Mouse (Mus musculus) embryonic fibroblast, embryonic 13.5 days (primary cell): Measurements from ENCODE around the gene Eln. TPM values are rescaled to one million over a fixed set of nuclear protein-coding genes. Genes with fewer than 3 reads are reported as not detected.
A peak's percentile ranks its signal among the peaks of the same experiment; 100 is the strongest.

Experiments
- H3K27ac ChIP-seq: 2 replicates; pipeline ENCODE4 v1.5.1; 2012; ENCODE audit warnings: low read length, control low read depth, inconsistent platforms; ENCODE audit not compliant: insufficient read depth
- H3K4me1 ChIP-seq: 2 replicates; pipeline ENCODE4 v1.6.1; 2011; ENCODE audit warnings: low read length; ENCODE audit not compliant: control insufficient read depth, insufficient read depth
- H3K4me3 ChIP-seq: 2 replicates; pipeline ENCODE4 v1.5.1; 2011; ENCODE audit warnings: mild to moderate bottlenecking, control low read depth, low read length; ENCODE audit not compliant: insufficient read depth
- CTCF ChIP-seq: IDR thresholded peaks from 2 replicates; pipeline ENCODE4 v1.5.1; 2011; ENCODE audit warnings: mild to moderate bottlenecking, control low read depth, low read length, moderate library complexity, borderline replicate concordance; ENCODE audit not compliant: insufficient read depth
- POLR2A ChIP-seq: IDR thresholded peaks from 2 replicates; pipeline ENCODE4 v1.6.1; 2011; ENCODE audit warnings: low read depth, mild to moderate bottlenecking, control low read depth, low read length, moderate library complexity
- polyA plus RNA-seq: library from polyadenylated mRNA; stranded (reverse); fragments of >200 nt; gene quantifications from 2 replicates; pipeline ENCODE4 v1.2.4, GENCODE M21; 2011; ENCODE audit warnings: low read depth; ENCODE audit not compliant: missing spikeins, insufficient read length

Gene Eln
- polyA plus RNA-seq, 1 experiment = 265 TPM

GRCm38 (mm10) chr5:134678031-134678430, 69.1 kb downstream of the Eln start:
- peaks cover 16% of the 10 kb centered on the region; the same call in 1 of the 2 replicates for H3K4me1 ChIP-seq
- no peak overlapping the region for H3K4me3 ChIP-seq
- TF ChIP-seq CTCF (no peak), POLR2A (no peak)

GRCm38 (mm10) chr5:134677491-134677890, 69.6 kb downstream of the Eln start:
- TF ChIP-seq CTCF (no peak), POLR2A (no peak)
- no peak overlapping the region for H3K4me3 ChIP-seq
- peaks cover 16% of the 10 kb centered on the region; the same call in 1 of the 2 replicates for H3K4me1 ChIP-seq
- H3K27ac ChIP-seq = no peak overlapping the region

More at GRCm38 (mm10) chr5:134678031-134678430, 69.1 kb downstream of the Eln start:
- H3K27ac ChIP-seq = no peak overlapping the region

- Histone ChIP-seq H3K4me1 (peaks cover 16% of the 10 kb centered on the region; the same call in 1 of the 2 replicates), H3K4me3 (no peak overlapping the region), H3K27ac (0 out of 2 replicates have a peak overlapping the region, but pooled peaks have one; percentile 18)
- TF ChIP-seq POLR2A (0 out of 2 replicates have a peak, but pooled peaks have one; percentile 5), CTCF (no peak)
These were observed 71.0 kb downstream of the Eln start for GRCm38 (mm10) chr5:134675956-134676759.

GRCm38 (mm10) chr5:134674977-134675376, 72.1 kb downstream of the Eln start:
- Histone ChIP-seq H3K27ac (no peak overlapping the region), H3K4me3 (no peak overlapping the region), H3K4me1 (peaks cover 8% of the 10 kb centered on the region; the same call in 1 of the 2 replicates)
- no peak for TF ChIP-seq POLR2A
- TF ChIP-seq CTCF = no peak

GRCm38 (mm10) chr5:134672611-134673010, 74.5 kb downstream of the Eln start:
- TF ChIP-seq POLR2A = no peak
- no peak for TF ChIP-seq CTCF
- Histone ChIP-seq H3K4me1 (peaks cover 7% of the 10 kb centered on the region; the same call in 1 of the 2 replicates), H3K4me3 (no peak overlapping the region), H3K27ac (no peak overlapping the region)

- peaks cover 7% of the 10 kb centered on the region; the same call in 1 of the 2 replicates for H3K4me1 ChIP-seq
These were observed 75.0 kb downstream of the Eln start for GRCm38 (mm10) chr5:134672198-134672516.

GRCm38 (mm10) chr5:134671335-134672197, 75.6 kb downstream of the Eln start:
- no peak overlapping the region for H3K4me3 ChIP-seq
- TF ChIP-seq CTCF (no peak), POLR2A (no peak)
- peaks cover 3% of the 10 kb centered on the region; the same call in 1 of the 2 replicates for H3K4me1 ChIP-seq
- no peak overlapping the region for H3K27ac ChIP-seq

More at GRCm38 (mm10) chr5:134672198-134672516, 75.0 kb downstream of the Eln start:
- TF ChIP-seq CTCF = no peak
- no peak for TF ChIP-seq POLR2A
- Histone ChIP-seq H3K4me3 (no peak overlapping the region), H3K27ac (no peak overlapping the region)

GRCm38 (mm10) chr5:134669001-134669708, 78.0 kb downstream of the Eln start:
- no peak overlapping the region for H3K4me3 ChIP-seq
- H3K4me1 ChIP-seq = no peaks in the 10 kb centered on the region
- no peak for TF ChIP-seq POLR2A
- no peak for TF ChIP-seq CTCF
- no peak overlapping the region for H3K27ac ChIP-seq

- Histone ChIP-seq H3K4me3 (no peak overlapping the region), H3K27ac (no peak overlapping the region), H3K4me1 (no peaks in the 10 kb centered on the region)
- TF ChIP-seq CTCF (peak; percentile 53; the same call in 1 of the 2 replicates), POLR2A (no peak)
These were observed 78.6 kb downstream of the Eln start for GRCm38 (mm10) chr5:134668495-134668894.
